23 mouse cellular contexts compared by ENCODE assay signal in the genomic region with DNA sequence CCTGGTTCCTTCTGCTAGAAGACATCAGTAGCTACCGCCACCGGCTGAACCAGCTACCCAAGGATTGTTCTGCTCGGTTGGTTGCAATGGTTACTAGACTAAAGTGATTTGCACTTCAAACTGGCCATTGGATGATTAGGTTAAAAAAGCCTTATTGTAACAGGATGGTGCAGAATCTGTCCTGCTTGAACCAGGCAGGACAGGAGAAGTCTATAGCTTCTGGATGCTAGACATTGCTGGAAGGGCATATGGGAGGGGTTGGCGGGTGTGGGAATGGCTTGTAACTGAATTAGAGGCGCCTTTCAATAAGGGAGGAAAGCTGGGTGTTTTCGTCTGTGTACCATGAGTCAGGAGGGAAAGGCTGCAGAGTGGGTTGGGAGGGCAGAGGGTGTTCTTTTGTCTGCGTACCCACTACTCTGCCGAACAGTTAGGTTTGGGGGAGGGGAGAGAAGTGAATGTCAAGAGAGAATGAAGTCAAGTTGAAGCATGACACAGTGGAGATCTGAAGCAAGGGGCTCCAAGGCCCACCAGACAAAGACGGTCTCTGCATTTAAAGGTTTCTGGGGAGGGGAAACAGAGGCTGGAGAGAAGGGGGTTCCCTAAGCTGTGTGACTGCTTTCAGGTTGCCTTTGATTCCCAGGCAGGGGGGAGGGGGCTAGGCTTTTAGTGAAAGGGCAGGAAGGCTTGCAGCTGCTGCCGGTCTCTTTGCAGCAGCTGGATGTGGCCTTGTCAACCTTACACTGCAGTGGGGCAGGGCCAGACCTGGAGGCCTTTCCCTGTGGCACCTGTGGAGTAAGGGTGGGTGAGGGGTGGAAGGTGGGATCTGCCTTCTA. TPM values are rescaled to one million over a fixed set of nuclear protein-coding genes. Genes with fewer than 3 reads are reported as not detected.
DNase-seq lines count a peak whose midpoint lies in the region; ATAC-seq and TF ChIP-seq lines count a peak whose summit lies in the region.
"Had no signal": no experiment of that assay in that cellular context is flagged by ENCODE, and none has a peak within 500 bp of the region (broad histone marks: within the 10 kb centered on the region; RNA-seq: fewer than 3 reads in every experiment).

No protein-coding gene starts in this region.

- WGBS in forebrain, embryonic 10.5 days = 42% methylated on average over 10 of the region's 10 CpGs
- 37% methylated on average over 10 of the region's 10 CpGs for WGBS in forebrain, postnatal 0 days
- WGBS in kidney, embryonic 15.5 days = 45% methylated on average over 10 of the region's 10 CpGs

- H3K9ac ChIP-seq in forebrain, postnatal 0 days = no peak overlapping the region
- no peak overlapping the region for H3K9ac ChIP-seq in kidney, embryonic 15.5 days
- H3K9ac ChIP-seq: embryonic facial prominence, embryonic 15.5 days; neural tube, embryonic 15.5 days had no signal

- peaks cover 14% of the 10 kb centered on the region for H3K27me3 ChIP-seq in forebrain, embryonic 10.5 days (ENCODE audit: poor library complexity, severe bottlenecking)
- no peaks in the 10 kb centered on the region for H3K27me3 ChIP-seq in forebrain, postnatal 0 days (ENCODE audit: insufficient read depth, low read length)
- peaks cover 11% of the 10 kb centered on the region for H3K27me3 ChIP-seq in kidney, embryonic 15.5 days
- H3K27me3 ChIP-seq: neural tube, embryonic 15.5 days had no signal

- peaks cover 15% of the 10 kb centered on the region for H3K4me1 ChIP-seq in forebrain, embryonic 10.5 days
- H3K4me1 ChIP-seq in forebrain, postnatal 0 days (ENCODE audit: insufficient read depth) = no peaks in the 10 kb centered on the region
- peaks cover 7% of the 10 kb centered on the region; the same call in 1 of the 2 replicates for H3K4me1 ChIP-seq in kidney, embryonic 15.5 days
- H3K4me1 ChIP-seq: embryonic facial prominence, embryonic 15.5 days; neural tube, embryonic 15.5 days had no signal

- H3K4me3 ChIP-seq in forebrain, embryonic 10.5 days = no peak overlapping the region
- H3K4me3 ChIP-seq in forebrain, postnatal 0 days (ENCODE audit: low read depth, low read length) = no peak overlapping the region
- H3K4me3 ChIP-seq in kidney, embryonic 15.5 days (replicated peaks) = no peak overlapping the region
- H3K4me3 ChIP-seq: embryonic facial prominence, embryonic 15.5 days; layer of hippocampus, adult 2 months; neural tube, embryonic 15.5 days had no signal

- no peak for ATAC-seq in forebrain, postnatal 0 days
- ATAC-seq in kidney, embryonic 15.5 days (replicated peaks; ENCODE audit: low FRiP score) = peak; percentile 71
- ATAC-seq: inflammation-experienced regulatory T-cells, adult 6 months had no signal

- peak overlapping the region; percentile 60 for H3K27ac ChIP-seq in forebrain, embryonic 10.5 days
- H3K27ac ChIP-seq in forebrain, postnatal 0 days (ENCODE audit: low read depth, low read length) = no peak overlapping the region
- H3K27ac ChIP-seq in kidney, embryonic 15.5 days = peak overlapping the region; percentile 41; the same call in 1 of the 2 replicates
- H3K27ac ChIP-seq: embryonic facial prominence, embryonic 15.5 days; kidney, postnatal 0 days; layer of hippocampus, adult 2 months; neural tube, embryonic 15.5 days had no signal

- H3K4me2 ChIP-seq in forebrain, postnatal 0 days (ENCODE audit: low read depth) = no peak overlapping the region
- H3K4me2 ChIP-seq in kidney, embryonic 15.5 days = no peak overlapping the region
- H3K4me2 ChIP-seq: embryonic facial prominence, embryonic 15.5 days; liver, embryonic 11.5 days; neural tube, embryonic 15.5 days had no signal

- peak; percentile 24 for DNase-seq in forebrain, embryonic 10.5 days (ENCODE audit: extremely low spot score, low spot score)
- no peak for DNase-seq in forebrain, postnatal 0 days
- DNase-seq in kidney, postnatal 10 days = no peak
- peak; percentile 84 for DNase-seq in ES-CJ7 (ENCODE audit: low read depth, low spot score)
- peak; percentile 7 for DNase-seq in embryo, embryonic 9.5 days (ENCODE audit: extremely low spot score)
- no peak for DNase-seq in lung, postnatal 10 days
- no peak for DNase-seq in cerebellum, postnatal 25 days
- DNase-seq: adrenal gland, postnatal 36 days; cerebellum, adult 18-20 months; cerebellum, postnatal 36 days; gastrocnemius, postnatal 14 days; lung, adult 18-20 months; right cerebral cortex, postnatal 25 days had no signal

- H3K36me3 ChIP-seq in forebrain, embryonic 10.5 days (replicated peaks) = no peaks in the 10 kb centered on the region
- H3K36me3 ChIP-seq in forebrain, postnatal 0 days (ENCODE audit: insufficient read depth) = 0 out of 2 replicates have a peak, but pooled peaks cover 3% of the 10 kb centered on the region
- H3K36me3 ChIP-seq in kidney, embryonic 15.5 days = no peaks in the 10 kb centered on the region
- H3K36me3 ChIP-seq: embryonic facial prominence, embryonic 15.5 days; G1E had no signal

- no peaks in the 10 kb centered on the region for H3K9me3 ChIP-seq in forebrain, embryonic 10.5 days
- H3K9me3 ChIP-seq in forebrain, postnatal 0 days (ENCODE audit: low read length) = no peaks in the 10 kb centered on the region
- H3K9me3 ChIP-seq in kidney, embryonic 15.5 days (replicated peaks) = no peaks in the 10 kb centered on the region
- H3K9me3 ChIP-seq: embryonic facial prominence, embryonic 15.5 days; neural tube, embryonic 15.5 days had no signal

- TF ChIP-seq CTCF in forebrain, postnatal 0 days (IDR thresholded peaks at IDR 0.05; ENCODE audit: low read depth) = no peak

RNA-seq across cellular contexts. Expression of gene Dclk3, which starts 48.0 kb away (rescaled TPM):
- polyA plus RNA-seq in forebrain, embryonic 10.5 days (2016; fragmentation: Nextera tagmentation; extraction: Ambion mirVana) = 0.14 and 0.21 TPM in 2 replicates
- total RNA-seq in forebrain, postnatal 0 days (2014; rRNA removed) = 20.1 and 20.8 TPM in 2 replicates
- polyA plus RNA-seq in forebrain, postnatal 0 days (2015; fragmentation: Nextera tagmentation; extraction: Ambion mirVana) = 8.6 and 11.6 TPM in 2 replicates
- 3.2 TPM in 2 replicates for polyA plus RNA-seq in kidney, embryonic 15.5 days (2015; fragmentation: Nextera tagmentation; extraction: Ambion mirVana)
- total RNA-seq: hematopoietic stem cell, adult 5-6 weeks; megakaryocyte-erythroid progenitor cell, adult 5-6 weeks had no signal
- polyA plus RNA-seq: G1E; inflammation-experienced regulatory T-cells, adult 6 months had no signal

Comparison
In these comparisons a context has a peak if more than half of its experiments do, and no peak if none do; other contexts are left out.
1. DNase-seq: peak in forebrain, embryonic 10.5 days (single experiment), ES-CJ7 (single experiment) and embryo, embryonic 9.5 days (single experiment); none in forebrain, postnatal 0 days (single experiment), kidney, postnatal 10 days (single experiment), lung, postnatal 10 days (single experiment) and cerebellum, postnatal 25 days (0 of 2).